Mouse (Mus musculus): Measurements from ENCODE around the gene Tctex1d4.

- TF ChIP-seq CTCF (IDR thresholded peaks at IDR 0.05; ENCODE audit: low read depth, low read length) (no peak), TAL1 (conservative IDR thresholded peaks at IDR 0.05; ENCODE audit: low read depth, low read length) (no peak), POLR2AphosphoS5 (IDR thresholded peaks at IDR 0.05; ENCODE audit: insufficient replicate concordance, low read depth, low read length) (no peak)
Measured at GRCm38 (mm10) chr4:117134601-117134995, 8.0 kb downstream of the Tctex1d4 start.
